Mouse (Mus musculus) liver, embryonic 13.5 days (tissue): ENCODE results near the gene Lef1. TPM values are rescaled to one million over a fixed set of nuclear protein-coding genes. Genes with fewer than 3 reads are reported as not detected.
A peak's percentile ranks its signal among the peaks of the same experiment; 100 is the strongest.

Source experiments
- ATAC-seq: fragments of 200-750 bp; cut with Nextera tagmentation; 2 replicates; pipeline ENCODE4 v1.8.0; 2017; ENCODE audit warnings: low read depth, mild to moderate bottlenecking, moderate number of reproducible peaks, moderate library complexity
- DNase-seq: peaks from one replicate; pipeline ENCODE4 v3.0.0; 2022
- H3K27ac ChIP-seq: fragments of 300-500 bp; sonication (generic); 2 replicates; pipeline ENCODE4 v1.5.1; 2015; ENCODE audit warnings: moderate library complexity, mild to moderate bottlenecking, inconsistent platforms
- H3K27me3 ChIP-seq: fragments of 300-500 bp; sonication (generic); 2 replicates; pipeline ENCODE4 v1.6.1; 2015; ENCODE audit warnings: mild to moderate bottlenecking, inconsistent platforms
- H3K36me3 ChIP-seq: fragments of 300-500 bp; sonication (generic); 2 replicates; pipeline ENCODE4 v1.6.1; 2015; ENCODE audit warnings: mild to moderate bottlenecking, inconsistent platforms
- H3K4me1 ChIP-seq: fragments of 300-500 bp; sonication (generic); replicated peaks from 2 replicates; pipeline ENCODE4 v1.6.1; 2015; ENCODE audit warnings: inconsistent platforms
- H3K4me2 ChIP-seq: fragments of 300-500 bp; sonication (generic); 2 replicates; pipeline ENCODE4 v1.6.1; 2015; ENCODE audit warnings: inconsistent platforms, mild to moderate bottlenecking, moderate library complexity
- H3K4me3 ChIP-seq: fragments of 300-500 bp; sonication (generic); replicated peaks from 2 replicates; pipeline ENCODE4 v1.5.1; 2015; ENCODE audit warnings: mild to moderate bottlenecking, inconsistent platforms
- H3K9ac ChIP-seq: fragments of 300-500 bp; sonication (generic); 2 replicates; pipeline ENCODE4 v1.6.1; 2015; ENCODE audit warnings: mild to moderate bottlenecking, inconsistent platforms
- H3K9me3 ChIP-seq: fragments of 300-500 bp; sonication (generic); replicated peaks from 2 replicates; pipeline ENCODE4 v1.6.1; 2016; ENCODE audit warnings: inconsistent platforms
- WGBS: fragments of 180-500 bp; shearing (Covaris S2); methylation state at CpG from one replicate; pipeline ENCODE4 v1.1.7; 2015; ENCODE audit not compliant: insufficient replicate concordance; 5-methylcytosine and 5-hydroxymethylcytosine counted together
- polyA plus RNA-seq: library from polyadenylated mRNA; unstranded; fragments of >200 nt; fragmentation: Nextera tagmentation; extraction: Ambion mirVana; gene quantifications from 2 replicates; pipeline ENCODE4 v1.2.1, GENCODE M21; 2015

Gene Lef1
- polyA plus RNA-seq, 1 experiment from 2014 or later, result 0.21 TPM

- 2% methylated on average over 15 of the region's 15 CpGs for WGBS
- DNase-seq, result no peak
- Histone ChIP-seq H3K36me3 (no peaks in the 10 kb centered on the region), H3K4me2 (no peak overlapping the region), H3K4me3 (no peak overlapping the region), H3K27me3 (peaks cover 95% of the 10 kb centered on the region), H3K9ac (no peak overlapping the region), H3K27ac (no peak overlapping the region), H3K4me1 (peaks cover 26% of the 10 kb centered on the region), H3K9me3 (no peaks in the 10 kb centered on the region)
- no peak for ATAC-seq
Measured at GRCm38 (mm10) chr3:131109066-131109685, 1.1 kb upstream of the Lef1 start.

GRCm38 (mm10) chr3:131109686-131110070 lies 593 bp upstream of the Lef1 start:
- Histone ChIP-seq H3K4me2 (no peak overlapping the region), H3K9ac (no peak overlapping the region), H3K36me3 (no peaks in the 10 kb centered on the region), H3K9me3 (no peaks in the 10 kb centered on the region), H3K27ac (no peak overlapping the region), H3K4me1 (peaks cover 26% of the 10 kb centered on the region), H3K27me3 (peaks cover 96% of the 10 kb centered on the region), H3K4me3 (0 out of 2 replicates have a peak overlapping the region, but pooled peaks have one; percentile 45)
- ATAC-seq (no peak), DNase-seq (no peak)
- WGBS, result 2% methylated on average over 13 of the region's 14 CpGs

- H3K27me3 ChIP-seq, result peaks cover 89% of the 10 kb centered on the region
- 1% methylated on average over 58 of the region's 59 CpGs for WGBS
- no peaks in the 10 kb centered on the region for H3K36me3 ChIP-seq
- peak overlapping the region; percentile 45 for H3K4me3 ChIP-seq
- peak overlapping the region; percentile 62 for H3K4me2 ChIP-seq
- no peak for DNase-seq
- H3K27ac ChIP-seq, result no peak overlapping the region
- ATAC-seq, result no peak
- H3K4me1 ChIP-seq, result peaks cover 20% of the 10 kb centered on the region
- H3K9me3 ChIP-seq, result no peaks in the 10 kb centered on the region
- H3K9ac ChIP-seq, result no peak overlapping the region
Measured at GRCm38 (mm10) chr3:131111151-131111850, 1.0 kb downstream of the Lef1 start.

- Histone ChIP-seq H3K4me2 (peak overlapping the region; percentile 62), H3K4me3 (peak overlapping the region; percentile 45), H3K9ac (no peak overlapping the region), H3K27ac (no peak overlapping the region), H3K9me3 (no peaks in the 10 kb centered on the region), H3K36me3 (no peaks in the 10 kb centered on the region), H3K27me3 (peaks cover 82% of the 10 kb centered on the region), H3K4me1 (peaks cover 18% of the 10 kb centered on the region)
- ATAC-seq (no peak), DNase-seq (no peak)
- WGBS, result under 1% methylated on average over 68 of the region's 69 CpGs
Measured at GRCm38 (mm10) chr3:131111851-131112572, 1.7 kb downstream of the Lef1 start.

- no peak for ATAC-seq
- DNase-seq, result no peak
- H3K27ac ChIP-seq, result no peak overlapping the region
- H3K36me3 ChIP-seq, result no peaks in the 10 kb centered on the region
- no peak overlapping the region for H3K9ac ChIP-seq
- H3K4me1 ChIP-seq, result peaks cover 18% of the 10 kb centered on the region
- WGBS, result 2% methylated on average over 7 of the region's 7 CpGs
- H3K9me3 ChIP-seq, result no peaks in the 10 kb centered on the region
- H3K4me2 ChIP-seq, result peak overlapping the region; percentile 62
- H3K27me3 ChIP-seq, result peaks cover 76% of the 10 kb centered on the region
- peak overlapping the region; percentile 45 for H3K4me3 ChIP-seq
Measured at GRCm38 (mm10) chr3:131112573-131112955, 2.3 kb downstream of the Lef1 start.

- WGBS, result 4% methylated on average over 13 of the region's 13 CpGs
- Histone ChIP-seq H3K36me3 (no peaks in the 10 kb centered on the region), H3K4me2 (no peak overlapping the region), H3K9ac (no peak overlapping the region), H3K9me3 (no peaks in the 10 kb centered on the region), H3K4me3 (no peak overlapping the region), H3K27me3 (peaks cover 72% of the 10 kb centered on the region), H3K27ac (no peak overlapping the region), H3K4me1 (peaks cover 18% of the 10 kb centered on the region)
- ATAC-seq (no peak), DNase-seq (no peak)
Measured at GRCm38 (mm10) chr3:131113029-131113428, 2.8 kb downstream of the Lef1 start.

GRCm38 (mm10) chr3:131116116-131116515 lies 5.8 kb downstream of the Lef1 start:
- DNase-seq (no peak), ATAC-seq (no peak)
- no peak overlapping the region for H3K9ac ChIP-seq
- peaks cover 12% of the 10 kb centered on the region for H3K4me1 ChIP-seq
- no peaks in the 10 kb centered on the region for H3K9me3 ChIP-seq
- H3K4me3 ChIP-seq, result no peak overlapping the region
- H3K4me2 ChIP-seq, result no peak overlapping the region
- H3K27ac ChIP-seq, result no peak overlapping the region
- H3K36me3 ChIP-seq, result no peaks in the 10 kb centered on the region
- H3K27me3 ChIP-seq, result peaks cover 43% of the 10 kb centered on the region
- WGBS, result 65% methylated on average over 13 of the region's 13 CpGs

GRCm38 (mm10) chr3:131117352-131117751 lies 7.1 kb downstream of the Lef1 start:
- no peaks in the 10 kb centered on the region for H3K9me3 ChIP-seq
- ATAC-seq, result no peak
- 84% methylated on average over 15 of the region's 15 CpGs for WGBS
- H3K4me2 ChIP-seq, result no peak overlapping the region
- no peak for DNase-seq
- H3K27ac ChIP-seq, result no peak overlapping the region
- H3K4me3 ChIP-seq, result no peak overlapping the region
- H3K9ac ChIP-seq, result no peak overlapping the region
- no peaks in the 10 kb centered on the region for H3K36me3 ChIP-seq
- peaks cover 30% of the 10 kb centered on the region for H3K27me3 ChIP-seq
- 0 out of 2 replicates have a peak, but pooled peaks cover 3% of the 10 kb centered on the region for H3K4me1 ChIP-seq

GRCm38 (mm10) chr3:131117883-131118282 lies 7.6 kb downstream of the Lef1 start:
- no peaks in the 10 kb centered on the region for H3K4me1 ChIP-seq
- WGBS, result 22% methylated on average over 3 of the region's 3 CpGs
- no peak for ATAC-seq
- DNase-seq, result no peak
- no peak overlapping the region for H3K27ac ChIP-seq
- H3K27me3 ChIP-seq, result peaks cover 25% of the 10 kb centered on the region
- no peak overlapping the region for H3K4me3 ChIP-seq
- no peaks in the 10 kb centered on the region for H3K36me3 ChIP-seq
- H3K4me2 ChIP-seq, result no peak overlapping the region
- H3K9ac ChIP-seq, result no peak overlapping the region
- no peaks in the 10 kb centered on the region for H3K9me3 ChIP-seq

GRCm38 (mm10) chr3:131119435-131119834 lies 9.2 kb downstream of the Lef1 start:
- ATAC-seq (no peak), DNase-seq (no peak)
- Histone ChIP-seq H3K27ac (no peak overlapping the region), H3K4me3 (no peak overlapping the region), H3K9ac (no peak overlapping the region), H3K4me1 (no peaks in the 10 kb centered on the region), H3K9me3 (no peaks in the 10 kb centered on the region), H3K27me3 (peaks cover 10% of the 10 kb centered on the region), H3K36me3 (no peaks in the 10 kb centered on the region), H3K4me2 (no peak overlapping the region)
- 53% methylated on average over 10 of the region's 10 CpGs for WGBS

- no peak overlapping the region for H3K27ac ChIP-seq
- no peak overlapping the region for H3K4me2 ChIP-seq
- H3K9ac ChIP-seq, result no peak overlapping the region
- no peaks in the 10 kb centered on the region for H3K27me3 ChIP-seq
- ATAC-seq (no peak), DNase-seq (no peak)
- H3K4me3 ChIP-seq, result no peak overlapping the region
- no peaks in the 10 kb centered on the region for H3K9me3 ChIP-seq
- H3K36me3 ChIP-seq, result no peaks in the 10 kb centered on the region
- H3K4me1 ChIP-seq, result no peaks in the 10 kb centered on the region
- WGBS, result 70% methylated on average over 6 of the region's 6 CpGs
Measured at GRCm38 (mm10) chr3:131123501-131123900, 13.2 kb downstream of the Lef1 start.
